Mouse (Mus musculus): ENCODE data around the gene Ppa1.

DNA sequence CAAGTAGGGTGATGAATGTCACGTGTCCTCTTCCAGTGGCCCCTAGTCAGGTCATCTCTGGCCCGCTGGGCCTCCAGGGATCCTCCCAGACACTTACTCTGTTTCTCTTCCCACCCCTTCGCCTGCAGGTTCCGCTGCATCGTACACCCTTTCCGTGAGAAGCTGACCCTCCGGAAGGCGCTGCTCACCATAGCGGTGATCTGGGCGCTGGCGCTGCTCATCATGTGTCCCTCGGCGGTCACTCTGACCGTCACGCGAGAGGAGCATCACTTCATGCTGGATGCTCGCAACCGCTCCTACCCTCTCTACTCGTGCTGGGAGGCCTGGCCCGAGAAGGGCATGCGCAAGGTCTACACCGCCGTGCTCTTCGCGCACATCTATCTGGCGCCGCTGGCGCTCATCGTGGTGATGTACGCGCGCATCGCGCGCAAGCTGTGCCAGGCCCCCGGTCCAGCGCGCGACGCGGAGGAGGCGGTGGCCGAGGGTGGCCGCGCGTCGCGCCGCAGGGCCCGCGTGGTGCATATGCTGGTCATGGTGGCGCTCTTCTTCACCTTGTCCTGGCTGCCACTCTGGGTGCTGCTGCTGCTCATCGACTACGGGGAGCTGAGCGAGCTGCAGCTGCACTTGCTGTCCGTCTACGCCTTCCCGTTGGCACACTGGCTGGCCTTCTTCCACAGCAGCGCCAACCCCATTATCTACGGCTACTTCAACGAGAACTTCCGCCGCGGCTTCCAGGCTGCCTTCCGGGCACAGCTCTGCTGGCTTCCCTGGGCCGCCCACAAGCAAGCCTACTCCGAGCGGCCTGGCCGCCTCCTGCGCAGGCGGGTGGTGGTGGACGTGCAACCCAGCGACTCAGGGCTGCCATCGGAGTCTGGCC lies 22.7 kb upstream of the Ppa1 start:
- TF ChIP-seq POLR2A (IDR thresholded peaks at IDR 0.05; ENCODE audit: control insufficient read depth, extremely low read depth, insufficient read depth, low read length, poor library complexity) (no peak), CTCF (IDR thresholded peaks at IDR 0.05; ENCODE audit: borderline replicate concordance, control insufficient read depth, extremely low read depth, insufficient read depth, low read length, poor library complexity) (no peak)
